Mouse (Mus musculus): ENCODE results near the gene B230307C23Rik.
"Not testable (repeated sequence)": the region's sequence is repeated elsewhere in the genome, so short reads cannot be mapped to it uniquely, and the experiment has no call there.

The B230307C23Rik gene

GRCm38 (mm10) chr16:98022657-98023345 lies 25.7 kb downstream of the B230307C23Rik start:
- no peak for DNase-seq

- DNase-seq, result not testable (repeated sequence)
Measured at GRCm38 (mm10) chr16:98026186-98026585, 29.1 kb downstream of the B230307C23Rik start.

- DNase-seq, result not testable (repeated sequence)
Measured at GRCm38 (mm10) chr16:98034971-98035370, 37.9 kb downstream of the B230307C23Rik start.

- no peak for DNase-seq
Measured at GRCm38 (mm10) chr16:98041676-98042075, 44.6 kb downstream of the B230307C23Rik start.

GRCm38 (mm10) chr16:98079382-98079781 lies 82.3 kb downstream of the B230307C23Rik start:
- DNase-seq, result not testable (repeated sequence)

- DNase-seq, result not testable (repeated sequence)
Measured at GRCm38 (mm10) chr16:98081140-98081539, 84.0 kb downstream of the B230307C23Rik start.

Data from kidney, postnatal 4 days (tissue).